Mouse (Mus musculus): ENCODE results near the gene Art4.

DNA sequence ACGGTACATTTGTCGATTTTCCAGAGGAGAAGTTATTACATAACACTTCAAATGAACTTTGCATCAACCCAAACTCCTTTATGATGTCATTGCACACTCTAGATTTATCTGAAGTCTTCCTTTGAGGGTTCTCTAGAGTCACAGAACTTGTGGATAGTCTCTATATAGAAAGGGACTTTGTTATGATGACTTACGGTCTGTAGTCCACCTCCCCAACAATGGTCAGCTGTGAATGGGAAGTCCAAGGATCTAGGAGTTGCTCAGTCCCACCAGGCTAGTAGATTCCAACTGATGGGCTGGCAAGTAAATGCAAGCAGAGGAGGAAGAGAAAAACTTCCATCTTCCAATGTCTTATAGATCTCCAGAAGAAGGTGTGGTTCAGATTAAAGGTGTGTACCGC lies 28.9 kb downstream of the Art4 start:
- no peak for TF ChIP-seq CTCF (IDR thresholded peaks at IDR 0.05; ENCODE audit: extremely low read depth, insufficient read length, insufficient replicate concordance, low read depth, low read length)
- no peak for TF ChIP-seq POLR2A (IDR thresholded peaks at IDR 0.05; ENCODE audit: low read depth, low read length)

Measured in small intestine, adult 2 months (tissue).